Mouse (Mus musculus) telencephalon, adult 2 months (tissue): ENCODE data around the gene Olfr119.
"Not testable (repeated sequence)": the region's sequence is repeated elsewhere in the genome, so short reads cannot be mapped to it uniquely, and the experiment has no call there.

ENCODE experiments used
- DNase-seq: peaks from one replicate; pipeline ENCODE4 v3.0.0-alpha.2; 2011; ENCODE audit warnings: low read depth, low spot score

Gene Olfr119

GRCm38 (mm10) chr17:37696264-37696663 lies at the start of gene Olfr119:
TSS of gene Olfr119 (plus strand) at chr17:37696564.
- DNase-seq, result not testable (repeated sequence)

GRCm38 (mm10) chr17:37663682-37664081 lies 32.7 kb upstream of the Olfr119 start, which contains the start of gene Olfr117:
TSS of gene Olfr117 (minus strand) at chr17:37663782.
- no peak for DNase-seq

- no peak for DNase-seq
These were observed 29.7 kb upstream of the Olfr119 start, which contains the start of gene Olfr118 for GRCm38 (mm10) chr17:37666688-37667087. TSS of gene Olfr118 (plus strand) at chr17:37666988.

GRCm38 (mm10) chr17:37721508-37721907 lies 25.1 kb downstream of the Olfr119 start, which contains the start of gene Olfr120:
TSS of gene Olfr120 (plus strand) at chr17:37721808.
- no peak for DNase-seq

GRCm38 (mm10) chr17:37738070-37738469 lies 41.7 kb downstream of the Olfr119 start:
- DNase-seq, result no peak
